Mouse (Mus musculus): ENCODE data around the gene Mdga1. TPM values are rescaled to one million over a fixed set of nuclear protein-coding genes. Genes with fewer than 3 reads are reported as not detected.

The Mdga1 gene
- polyA plus RNA-seq (2015; fragmentation: Nextera tagmentation; extraction: Ambion mirVana), result 3.5 and 4.0 TPM in 2 replicates

DNA sequence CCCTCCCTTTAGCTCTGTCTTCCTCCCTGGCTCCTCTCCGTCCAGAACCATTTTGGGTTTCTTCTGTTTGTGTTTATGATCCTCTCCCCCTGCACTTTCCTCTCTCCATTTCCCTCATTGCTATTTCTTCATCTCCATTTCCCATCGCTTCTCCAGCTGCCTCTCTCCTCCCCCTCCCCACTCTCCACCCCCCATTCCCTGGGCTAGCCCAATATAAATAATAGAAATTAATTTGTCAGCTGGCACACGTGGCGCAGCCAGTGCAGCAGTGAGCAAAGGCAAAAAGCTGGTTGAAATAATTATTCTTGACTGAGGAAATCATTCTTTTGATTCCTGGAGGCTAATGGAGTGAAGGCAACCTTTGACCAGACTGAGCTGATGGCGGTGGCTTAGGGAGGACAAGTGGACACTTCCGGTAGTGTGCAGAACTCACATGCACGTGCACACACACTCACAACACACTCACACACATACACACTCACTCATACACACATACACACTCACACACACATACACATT is at the start of gene Mdga1:
Gene Mdga1, minus strand, starts transcription at position 51 of the 519 bp plus-strand sequence.

DNA sequence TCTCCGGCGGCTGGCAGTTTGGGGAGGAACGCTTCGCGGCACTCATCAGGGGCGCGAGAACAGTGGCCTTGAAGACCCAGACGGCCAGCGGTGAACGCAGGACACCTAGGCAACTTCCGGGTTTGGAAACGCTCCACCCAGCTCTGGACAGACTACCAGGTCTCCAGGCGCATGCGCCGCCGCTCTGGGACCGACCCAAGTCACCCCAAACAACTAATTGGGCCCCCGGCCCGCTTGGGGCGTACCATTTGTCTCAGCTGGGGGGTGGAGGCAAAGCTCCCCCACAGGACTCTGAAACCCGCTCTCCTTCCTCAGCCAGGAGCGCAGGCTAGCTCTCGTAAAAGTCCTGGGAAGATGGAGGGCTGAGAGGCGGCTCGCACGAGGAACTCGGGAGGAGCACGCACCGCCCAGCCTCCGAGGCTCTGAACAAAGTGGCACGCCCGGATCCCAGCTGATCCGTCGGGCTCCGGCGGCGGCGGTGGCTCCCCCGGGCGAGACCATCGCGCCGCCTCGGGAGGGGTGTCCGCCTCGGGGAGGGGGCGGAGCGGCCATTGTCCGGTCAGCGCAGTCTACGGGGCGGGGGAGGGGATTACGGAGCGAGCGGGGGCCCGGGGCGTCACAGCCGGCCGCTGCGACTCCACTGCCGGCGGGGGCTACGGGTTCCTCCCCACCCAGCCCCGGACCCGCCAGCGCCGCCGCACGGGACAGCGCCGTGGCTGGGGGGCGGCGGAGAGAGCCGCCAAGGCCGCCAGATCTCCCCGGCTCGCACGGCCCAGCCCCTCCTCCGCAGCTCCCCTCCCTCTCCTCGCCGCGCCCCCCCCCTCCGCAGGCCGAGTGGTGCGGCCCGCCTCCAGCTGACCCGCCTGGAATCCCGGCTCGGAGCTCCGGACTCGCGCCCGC is 34.6 kb upstream of the Mdga1 start, which contains the start of gene Zfand3:
Gene Zfand3, plus strand, starts transcription at position 531 of the 900 bp plus-strand sequence.

Other genes starting within 250 kb of the Mdga1 start
- gene Zfand3, start 34.6 kb upstream of the Mdga1 start, polyA plus RNA-seq (2015; fragmentation: Nextera tagmentation; extraction: Ambion mirVana), result 48.7 and 51.2 TPM in 2 replicates

Data from skeletal muscle tissue, postnatal 0 days (tissue).